Mouse (Mus musculus) B cell, adult 67 days (primary cell): ENCODE measurements around the gene Krt78. TPM values are rescaled to one million over a fixed set of nuclear protein-coding genes. Genes with fewer than 3 reads are reported as not detected.

Source experiments
- total RNA-seq, 2 experiments: library from RNA; stranded (reverse); gene quantifications; 4 replicates each; pipeline ENCODE4 v1.2.4; 2023

The Krt78 gene
- not detected for total RNA-seq

DNA sequence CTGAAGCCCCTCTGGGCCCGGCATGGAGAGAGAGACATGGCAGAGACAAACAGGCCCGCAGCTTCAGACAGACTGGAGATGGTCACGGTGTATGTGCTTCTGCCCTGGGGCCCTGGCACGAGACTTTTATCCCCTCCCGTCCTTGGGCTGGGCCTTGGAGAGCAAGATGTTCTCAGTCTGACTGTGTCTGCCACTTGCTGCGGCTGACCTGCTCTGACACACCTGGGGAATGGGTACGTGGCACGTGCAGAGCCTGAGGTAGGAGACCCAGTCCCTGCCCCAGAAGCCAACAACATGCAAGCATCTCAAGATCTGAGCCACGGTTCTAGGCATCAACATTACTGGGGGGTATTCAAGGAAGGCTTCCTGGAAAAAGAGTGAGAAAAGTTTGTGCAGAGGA, at the start of gene Krt78:
Krt78 (minus strand) TSS at position 101 of the 400 bp plus-strand sequence.

DNA sequence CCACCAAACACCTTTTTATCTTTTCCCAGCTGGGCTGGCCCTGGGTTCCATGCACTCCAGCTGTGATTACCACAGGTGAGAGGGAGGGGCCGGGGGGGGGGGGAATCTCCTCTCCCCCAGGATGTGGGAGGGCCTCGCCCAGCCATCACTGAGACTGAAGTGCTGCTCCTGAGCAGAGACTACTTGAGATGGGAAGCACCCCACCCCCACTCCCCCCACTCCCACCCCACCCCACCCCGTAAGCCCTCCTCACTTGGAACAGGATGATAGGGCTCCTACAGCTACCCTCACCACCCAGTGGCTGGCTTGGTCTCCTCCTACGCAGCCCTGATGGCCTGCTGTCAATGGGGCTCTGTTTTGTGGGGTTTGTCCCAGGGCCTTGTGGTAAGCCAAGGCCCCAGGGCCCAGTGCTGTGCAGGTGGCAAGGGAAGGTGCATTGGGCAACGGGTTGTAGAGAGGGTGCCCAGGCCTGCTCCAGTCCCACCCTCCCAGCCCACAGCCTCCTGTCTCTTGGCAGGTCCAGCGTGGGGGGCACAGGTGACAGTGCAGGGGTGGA, 13.7 kb downstream of the Krt78 start, which contains the start of gene Krt79:
Krt79 (minus strand) TSS at position 51 of the 556 bp plus-strand sequence.

DNA sequence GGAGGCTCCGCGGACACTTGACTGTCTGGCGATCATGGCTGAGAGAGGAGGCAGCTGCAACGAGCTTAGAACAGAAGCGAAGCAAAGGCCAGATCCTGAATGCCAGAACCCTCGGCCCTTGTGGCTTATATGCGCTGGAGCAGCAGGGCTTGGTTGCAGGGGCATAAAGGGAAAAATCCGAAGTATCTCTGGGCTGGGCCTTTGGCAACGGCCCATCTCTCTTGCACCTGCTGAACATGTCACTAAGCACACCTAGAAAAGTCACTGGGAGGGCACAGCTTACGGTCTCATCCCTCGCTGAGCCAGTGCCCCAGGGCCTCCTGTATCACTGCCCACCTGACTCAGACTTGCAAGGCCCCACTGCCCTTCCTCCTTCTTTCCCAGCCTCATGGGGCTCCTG, 29.5 kb downstream of the Krt78 start, which contains the start of gene Krt4:
Krt4 (minus strand) TSS at position 101 of the 400 bp plus-strand sequence.

Other genes starting within 250 kb of the Krt78 start
- gene Krt5, start 241.4 kb downstream of the Krt78 start, total RNA-seq = not detected
- not detected for gene Krt71, start 211.2 kb downstream of the Krt78 start, total RNA-seq
- not detected for gene Krt72, start 167.8 kb downstream of the Krt78 start, total RNA-seq
- gene Krt73, start 151.9 kb downstream of the Krt78 start, total RNA-seq = not detected
- gene Krt2, start 136.1 kb downstream of the Krt78 start, total RNA-seq = not detected
- not detected for gene Krt1, start 103.5 kb downstream of the Krt78 start, total RNA-seq
- not detected for gene Krt77, start 84.6 kb downstream of the Krt78 start, total RNA-seq
- not detected for gene Krt76, start 61.4 kb downstream of the Krt78 start, total RNA-seq
- gene Krt4, start 29.6 kb downstream of the Krt78 start, total RNA-seq = not detected
- gene Krt79, start 14.0 kb downstream of the Krt78 start, total RNA-seq = not detected
- not detected for gene Krt8, start 50.2 kb upstream of the Krt78 start, total RNA-seq
- not detected for gene Krt18, start 73.9 kb upstream of the Krt78 start, total RNA-seq
- 100 to 1,000 TPM; 241 to 248 TPM for gene Eif4b, start 119.5 kb upstream of the Krt78 start, total RNA-seq
- gene Tns2, start 146.1 kb upstream of the Krt78 start, total RNA-seq = under 1 TPM; 0.15 to 0.77 TPM
- gene Spryd3, start 181.9 kb upstream of the Krt78 start, total RNA-seq = 10 to 100 TPM; 37.2 to 42.0 TPM
- gene Igfbp6, start 190.1 kb upstream of the Krt78 start, total RNA-seq = not detected
- under 1 TPM; 0.41 to 0.50 TPM for gene Soat2, start 196.2 kb upstream of the Krt78 start, total RNA-seq
- gene Zfp740, start 249.0 kb upstream of the Krt78 start, total RNA-seq = 100 to 1,000 TPM; 146 to 149 TPM